Mouse (Mus musculus) adipocyte (in vitro differentiated cells): ENCODE measurements around the gene Id2.
A peak's percentile ranks its signal among the peaks of the same experiment; 100 is the strongest.

Experiments used
- DNase-seq: peaks from one replicate; pipeline ENCODE4 v3.0.0-alpha.2; 2016; ENCODE audit warnings: low spot score

The Id2 gene

DNA sequence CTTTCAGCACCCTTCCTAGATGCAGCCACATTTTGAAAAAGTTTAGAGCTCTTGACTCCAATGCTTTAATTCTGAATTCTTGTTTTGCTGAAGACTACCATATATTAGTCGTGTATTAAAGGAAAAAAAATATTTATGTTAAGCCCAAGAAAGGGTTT lies at the start of gene Id2:
Gene Id2, minus strand, starts transcription at position 89 of the 158 bp plus-strand sequence.
- no peak for DNase-seq

DNA sequence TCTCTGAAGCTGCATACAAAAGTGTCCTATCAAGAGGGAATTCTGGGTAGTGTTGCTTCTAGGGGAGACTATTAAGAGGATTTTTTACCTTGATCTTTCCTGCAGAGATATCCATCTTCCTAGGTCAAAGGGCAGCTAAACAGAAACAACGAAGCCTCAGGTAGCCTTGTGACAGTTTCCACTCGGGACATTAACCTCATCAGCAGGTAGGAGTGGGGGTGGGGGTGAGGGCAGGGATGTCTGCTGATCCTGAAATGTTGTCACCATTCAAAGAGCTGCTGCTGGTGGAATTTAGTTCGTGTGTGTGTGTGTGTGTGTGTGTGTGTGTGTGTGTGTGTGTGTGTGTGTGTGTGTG lies 48.4 kb upstream of the Id2 start:
- no peak for DNase-seq

DNA sequence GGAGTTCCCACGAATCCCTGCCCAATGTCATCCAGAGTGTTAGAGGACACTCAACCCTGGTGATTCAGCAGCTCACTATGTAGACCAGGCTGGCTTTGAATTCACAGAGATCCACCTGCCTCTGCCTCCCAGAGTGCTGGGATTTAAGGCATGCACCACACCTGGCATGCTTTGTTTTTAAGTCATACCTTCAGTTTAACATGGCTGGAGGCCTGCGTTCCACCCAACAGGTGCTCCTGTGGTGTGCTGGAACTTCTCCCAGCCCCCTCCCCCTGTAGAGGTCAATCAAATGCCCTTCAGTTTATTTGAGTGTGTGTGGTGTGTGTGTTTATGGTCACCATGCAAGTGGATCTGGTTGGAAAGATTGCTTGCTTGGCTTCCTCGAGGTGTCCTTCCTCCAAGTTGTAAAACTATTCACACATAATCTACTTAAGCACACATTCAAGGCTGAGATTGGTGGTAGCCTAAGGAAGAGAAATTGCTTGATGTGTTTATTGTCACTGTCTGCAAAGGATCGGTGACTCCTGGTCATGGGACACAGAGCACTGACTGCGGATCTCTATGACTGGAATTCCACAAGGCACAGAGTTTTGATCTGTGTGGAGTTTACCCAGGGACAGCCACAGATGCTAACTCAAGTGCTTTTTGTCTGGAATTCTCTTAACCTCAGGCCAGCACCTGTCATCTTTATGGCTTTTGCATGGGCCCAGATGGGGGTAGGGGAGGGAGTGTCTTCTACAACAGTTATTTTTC lies 47.8 kb upstream of the Id2 start:
- no peak for DNase-seq

DNA sequence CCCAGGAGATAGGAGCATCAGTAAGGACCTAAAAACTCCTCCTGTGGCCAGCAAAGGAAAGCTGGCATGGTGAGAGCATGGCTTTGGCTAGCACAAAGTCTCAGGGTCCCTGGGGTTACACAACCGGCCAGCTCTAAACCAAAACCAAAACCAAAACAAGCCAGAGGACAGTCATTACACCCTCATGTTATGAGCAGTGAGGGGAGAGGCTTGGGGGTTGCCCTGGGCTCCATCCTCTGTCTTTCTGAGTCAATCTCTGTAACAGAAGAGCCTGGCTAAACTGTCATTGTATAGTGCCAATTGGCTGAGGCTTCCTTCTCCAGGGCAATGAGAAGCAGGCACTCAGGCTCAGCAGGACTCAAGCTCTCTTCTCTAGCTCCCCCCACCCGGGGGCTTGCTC lies 46.6 kb upstream of the Id2 start:
- DNase-seq, result peak; percentile 13

DNA sequence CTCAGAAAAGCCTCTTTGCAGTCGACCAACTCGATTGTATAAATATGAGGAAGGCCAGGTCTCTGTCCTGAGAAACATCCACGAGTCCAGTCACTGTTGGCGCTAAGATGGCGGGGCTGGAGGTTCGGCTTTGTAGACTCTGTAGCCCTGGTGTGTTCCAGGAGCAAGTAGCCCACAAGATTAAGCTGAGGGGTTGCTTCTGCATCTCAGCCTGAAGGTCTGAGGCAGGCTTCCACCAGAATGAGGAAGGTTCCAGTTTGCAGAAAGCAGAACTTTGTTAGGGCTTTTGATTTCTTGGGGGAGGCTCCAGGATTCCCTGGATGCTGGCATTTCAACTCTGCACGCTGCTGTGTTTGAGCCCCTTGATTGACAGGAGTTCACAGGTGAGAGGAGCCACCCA lies 45.3 kb upstream of the Id2 start:
- no peak for DNase-seq

DNA sequence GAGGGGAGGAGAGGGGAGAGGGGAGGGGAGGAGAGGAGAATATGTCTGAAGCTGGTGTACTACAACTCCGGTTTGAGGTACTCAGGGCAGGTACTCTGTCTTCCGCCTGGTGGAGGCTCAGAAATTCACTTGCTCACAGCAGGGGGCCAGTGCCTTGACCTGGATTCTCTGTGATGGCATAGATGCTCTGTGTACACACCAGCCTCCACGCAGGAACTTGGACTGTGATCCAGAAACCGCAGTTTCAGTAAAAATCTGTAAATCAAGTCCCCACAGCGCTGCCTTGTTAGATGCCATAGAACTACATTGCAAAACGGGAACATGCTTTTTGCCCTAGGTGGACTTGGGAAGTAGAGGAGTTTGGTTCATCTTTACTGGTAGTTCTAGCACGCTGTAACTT lies 44.4 kb upstream of the Id2 start:
- DNase-seq, result no peak

DNA sequence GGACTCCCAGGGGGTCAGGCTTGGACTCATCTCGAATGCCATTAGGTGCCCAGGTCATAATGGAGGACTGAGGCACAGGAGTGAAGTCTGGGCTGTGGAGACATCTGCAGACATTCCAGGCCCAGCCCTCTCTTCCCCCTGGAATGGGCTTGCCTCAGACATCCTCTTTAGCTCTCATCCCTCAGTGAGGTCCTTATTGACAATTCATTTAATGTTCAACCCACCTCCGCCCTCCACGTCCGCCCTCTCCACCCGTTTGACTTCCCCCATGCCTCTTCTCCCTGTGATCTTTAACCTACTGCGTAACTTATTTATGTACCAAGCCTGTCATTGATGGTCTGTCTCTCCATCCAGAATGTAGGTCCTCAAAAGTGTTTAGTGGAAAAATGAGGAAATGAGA lies 43.2 kb upstream of the Id2 start:
- DNase-seq, result no peak

DNA sequence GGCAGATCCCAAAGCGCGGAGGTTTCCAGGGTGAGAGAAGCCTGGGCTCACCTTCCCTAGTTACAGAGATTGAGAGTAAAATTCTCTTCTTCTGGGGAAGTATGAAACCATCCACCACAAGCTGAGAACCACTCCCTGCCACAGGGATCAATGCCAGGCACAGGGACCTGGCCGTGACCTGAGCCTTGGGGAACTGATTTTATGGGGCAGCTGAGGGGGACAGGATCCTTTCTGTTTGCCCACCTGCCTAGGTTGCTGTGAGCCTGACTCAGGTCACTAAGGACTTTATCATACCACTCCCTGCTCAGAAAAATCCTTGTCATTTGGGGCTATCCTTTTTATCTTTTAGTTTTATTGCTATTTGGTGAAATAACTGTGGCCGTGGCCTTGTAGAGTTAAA lies 41.7 kb upstream of the Id2 start:
- DNase-seq, result no peak

DNA sequence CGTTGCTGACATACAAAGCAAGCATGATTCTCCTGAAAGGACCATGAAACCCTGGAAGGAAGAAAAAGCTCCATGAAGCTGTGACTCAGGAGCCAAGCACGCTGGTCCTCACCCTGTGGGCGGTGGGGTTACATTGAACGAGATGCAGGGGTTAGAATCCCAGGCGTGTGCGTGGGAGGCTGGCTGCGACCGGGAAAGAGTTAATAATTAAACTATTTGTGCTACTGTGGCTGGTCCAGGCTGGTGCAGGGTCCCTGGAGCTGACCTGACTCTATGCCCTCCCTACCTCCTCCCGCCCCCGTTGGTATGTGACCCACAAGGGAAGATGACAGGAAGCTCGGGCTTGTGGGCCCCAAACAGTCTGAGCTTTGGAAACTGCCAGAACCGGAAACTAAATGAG lies 35.1 kb upstream of the Id2 start:
- DNase-seq, result no peak

DNA sequence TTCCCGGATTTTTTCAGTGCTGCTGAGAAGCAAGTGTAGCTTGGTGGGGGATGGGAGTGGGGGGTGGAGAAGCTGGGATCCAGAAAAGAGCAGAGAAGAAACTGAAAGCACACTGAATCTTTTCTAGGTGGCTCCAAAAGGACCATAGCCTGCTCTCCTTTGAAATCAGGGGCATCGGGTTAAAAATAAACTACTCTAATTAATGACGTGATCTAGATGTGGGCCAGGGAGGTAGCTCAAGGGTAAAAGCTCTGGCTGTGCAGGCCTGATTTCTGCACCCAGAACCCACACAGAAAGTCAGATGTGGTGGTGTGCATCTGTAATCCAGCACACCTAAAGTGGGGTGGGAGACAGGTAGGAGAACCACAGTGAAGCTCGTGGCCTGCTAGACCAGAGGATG lies 30.7 kb upstream of the Id2 start:
- no peak for DNase-seq

DNA sequence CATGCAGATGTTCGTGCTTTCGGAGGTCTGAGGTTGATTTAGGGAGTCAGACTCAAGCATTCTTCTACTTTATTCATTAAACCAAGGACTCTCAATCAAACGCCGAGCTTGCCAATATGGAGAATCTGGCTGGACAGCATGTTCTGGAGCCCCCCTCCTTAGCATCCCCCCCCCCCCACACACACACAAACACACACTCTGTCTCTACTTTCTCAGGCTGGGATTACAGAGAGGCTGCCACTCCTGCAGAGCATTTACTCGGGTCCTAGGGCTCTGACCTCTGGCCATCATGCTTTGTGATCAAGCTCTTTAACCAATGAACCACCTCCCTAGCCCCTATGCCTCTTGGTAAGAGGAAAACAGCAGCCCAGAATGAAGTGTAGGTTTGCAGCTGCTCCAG lies 29.3 kb upstream of the Id2 start:
- no peak for DNase-seq

DNA sequence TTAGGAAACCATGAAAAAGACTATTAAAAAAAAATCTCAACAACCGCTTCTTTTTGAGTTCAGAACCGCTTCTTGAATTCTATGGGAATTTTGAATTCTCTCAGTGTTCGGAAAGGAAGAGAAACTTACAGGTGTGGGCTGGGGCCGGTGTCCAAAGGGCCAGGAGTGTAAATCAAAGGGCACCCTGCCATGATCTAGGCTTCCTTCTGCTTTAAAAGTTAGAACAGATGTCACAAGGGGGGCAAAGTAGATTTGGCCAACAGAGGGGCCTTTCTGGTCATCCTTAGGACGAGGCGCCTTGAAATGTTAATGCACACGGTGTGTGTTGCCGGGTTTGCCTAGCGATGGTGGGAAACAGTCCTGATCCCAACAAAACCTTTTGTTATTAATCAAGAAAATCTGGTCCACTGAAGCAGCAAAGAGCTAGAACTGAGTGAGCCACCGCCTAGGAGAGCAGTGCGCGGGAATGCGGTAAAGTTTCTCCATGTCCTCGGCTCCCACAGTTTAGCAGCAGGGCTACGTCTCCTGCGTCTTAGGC lies 28.4 kb upstream of the Id2 start:
- DNase-seq, result no peak

DNA sequence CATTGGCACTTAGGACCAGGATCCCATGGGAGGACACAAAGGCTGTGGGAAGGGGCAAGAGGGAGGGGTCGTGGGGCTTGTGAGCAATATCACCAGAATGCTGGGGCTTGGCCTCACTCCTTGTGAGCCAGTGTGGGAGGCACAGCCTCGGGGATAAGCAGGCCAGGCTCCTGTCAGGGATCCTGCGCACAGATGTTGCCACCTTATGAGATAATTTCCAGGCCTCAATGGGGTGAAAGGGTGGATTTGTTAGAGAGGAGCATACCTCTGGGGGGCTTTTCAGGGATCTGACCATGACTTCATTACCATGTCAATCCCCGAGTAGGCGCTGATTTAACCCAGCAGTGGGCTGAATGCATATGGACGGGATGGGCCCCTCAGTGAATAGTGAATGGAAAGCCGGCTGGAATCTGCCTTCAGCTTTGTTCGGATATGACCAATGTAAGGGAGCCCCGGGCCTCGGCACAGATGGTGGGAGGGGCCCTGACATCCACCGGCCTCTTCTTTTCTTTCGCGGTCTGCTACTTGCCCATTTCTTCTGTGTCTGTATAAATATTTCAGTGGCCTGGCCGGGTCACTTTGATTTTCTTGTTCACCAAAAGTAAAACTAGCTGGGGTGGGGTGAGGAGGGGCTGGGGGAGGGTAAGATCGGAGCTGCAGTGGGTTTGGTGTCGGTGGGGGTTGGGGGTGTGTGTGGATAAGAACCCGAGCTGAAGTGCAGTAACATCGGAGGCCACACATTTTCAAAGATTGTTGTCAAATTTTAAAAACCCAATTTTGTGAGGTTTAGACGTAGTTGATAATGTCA lies 27.7 kb upstream of the Id2 start:
- DNase-seq, result no peak

DNA sequence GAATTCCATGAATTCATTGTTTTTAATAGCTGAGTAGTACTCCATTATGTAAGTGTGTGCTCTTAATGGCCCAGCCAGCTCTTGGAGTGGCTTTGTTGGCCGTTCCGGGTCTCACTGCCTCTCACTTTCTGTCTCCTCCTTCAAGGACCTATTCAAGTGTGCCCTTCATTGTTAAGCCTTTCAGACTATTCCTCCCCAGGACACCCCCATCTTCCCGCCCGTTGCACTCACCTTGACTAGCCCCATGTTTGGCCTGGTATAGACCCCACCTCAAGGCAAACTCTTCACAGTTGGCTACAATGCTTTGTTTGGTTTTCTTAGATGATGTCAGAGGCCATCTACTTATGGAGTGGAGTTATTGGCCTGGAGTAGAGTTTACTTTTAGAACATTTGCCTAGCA lies 23.8 kb upstream of the Id2 start:
- no peak for DNase-seq

DNA sequence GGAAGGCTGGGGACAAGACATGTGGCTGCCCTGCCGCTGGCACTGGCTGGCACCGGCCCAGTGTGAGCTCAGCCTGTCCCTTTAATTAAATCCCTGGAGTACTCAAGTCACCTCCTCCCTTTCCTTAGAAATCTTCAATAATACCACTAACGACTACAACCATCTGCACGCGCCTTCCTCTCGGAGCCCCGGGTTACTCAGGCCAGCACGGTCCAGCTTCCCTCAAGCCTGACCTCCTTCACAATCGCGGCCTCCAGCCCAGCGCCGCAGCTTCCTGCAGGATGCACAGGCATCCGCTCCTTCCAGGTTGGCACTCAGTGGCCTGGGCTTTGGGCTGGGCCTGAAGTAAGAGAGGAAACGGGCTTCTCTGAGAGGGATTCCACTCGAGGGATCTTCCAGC lies 22.3 kb upstream of the Id2 start:
- DNase-seq, result no peak

DNA sequence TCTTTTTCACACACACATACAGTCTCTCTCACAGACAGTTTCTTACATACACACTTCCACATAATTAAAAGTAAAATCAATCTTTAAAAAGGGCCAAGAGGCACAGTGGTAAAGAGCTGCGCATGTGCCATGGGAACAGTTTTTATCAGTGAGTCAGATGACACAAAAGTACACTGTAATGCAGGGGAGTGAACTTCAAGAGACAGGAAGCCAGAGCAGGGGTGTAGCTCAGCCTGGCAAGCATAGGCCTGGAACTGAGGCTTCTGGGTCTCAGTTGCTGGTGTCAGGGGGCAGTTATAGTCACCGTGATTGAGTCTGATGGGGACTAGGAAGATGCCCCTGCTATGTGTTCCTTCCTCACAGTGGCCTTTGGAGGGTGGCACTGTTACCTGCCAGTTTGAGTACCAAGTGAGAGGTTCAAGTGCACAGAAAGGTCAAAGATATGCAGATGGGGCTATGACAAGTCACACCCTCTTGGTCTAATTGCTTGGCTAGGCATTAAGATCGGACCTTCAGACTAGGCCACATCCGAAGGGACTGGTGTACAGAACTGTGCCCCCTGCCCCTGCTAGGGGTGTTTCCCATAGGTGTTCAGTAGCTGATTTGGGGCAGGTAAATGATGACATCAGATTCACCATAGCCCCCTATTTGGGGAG lies 21.0 kb upstream of the Id2 start:
- no peak for DNase-seq

DNA sequence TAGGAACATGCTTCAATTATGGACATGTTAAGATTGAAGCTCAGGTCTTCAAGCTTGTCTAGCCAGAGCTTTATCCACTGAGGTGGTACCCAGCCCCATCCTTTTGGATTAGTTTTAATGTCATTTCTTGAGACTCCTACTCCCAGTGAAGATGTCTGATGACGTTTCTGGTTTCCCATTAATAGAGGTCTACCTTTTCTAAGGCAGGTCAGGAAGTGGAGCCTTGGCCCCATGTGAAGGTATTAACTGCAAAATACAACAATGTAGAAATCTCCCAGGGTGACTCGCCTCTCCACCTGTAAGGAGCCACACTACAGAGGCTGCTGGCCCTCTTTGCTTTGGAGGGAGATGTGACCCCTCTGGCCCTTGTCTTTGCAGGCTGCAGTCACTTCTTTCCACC lies 19.2 kb upstream of the Id2 start:
- no peak for DNase-seq

DNA sequence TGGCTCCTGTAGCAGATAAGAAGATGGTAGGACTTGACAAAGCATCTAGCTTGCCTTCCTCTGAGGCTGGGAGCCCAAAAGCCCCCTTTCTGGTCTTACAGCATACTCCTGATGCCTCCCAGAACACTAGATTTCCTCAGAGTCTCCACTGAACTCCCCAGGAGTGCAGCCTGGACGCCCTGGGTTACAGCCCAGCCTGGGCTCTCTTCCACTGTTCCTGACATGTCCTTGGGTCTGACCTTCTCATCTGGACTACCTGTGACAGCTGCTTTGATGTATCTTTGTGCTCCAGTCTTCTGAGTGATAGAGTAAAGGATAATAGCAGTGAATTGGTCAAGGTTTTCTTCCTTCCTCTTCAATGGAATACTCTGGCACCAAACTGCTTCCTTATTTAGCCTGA lies 17.5 kb upstream of the Id2 start:
- DNase-seq, result no peak

DNA sequence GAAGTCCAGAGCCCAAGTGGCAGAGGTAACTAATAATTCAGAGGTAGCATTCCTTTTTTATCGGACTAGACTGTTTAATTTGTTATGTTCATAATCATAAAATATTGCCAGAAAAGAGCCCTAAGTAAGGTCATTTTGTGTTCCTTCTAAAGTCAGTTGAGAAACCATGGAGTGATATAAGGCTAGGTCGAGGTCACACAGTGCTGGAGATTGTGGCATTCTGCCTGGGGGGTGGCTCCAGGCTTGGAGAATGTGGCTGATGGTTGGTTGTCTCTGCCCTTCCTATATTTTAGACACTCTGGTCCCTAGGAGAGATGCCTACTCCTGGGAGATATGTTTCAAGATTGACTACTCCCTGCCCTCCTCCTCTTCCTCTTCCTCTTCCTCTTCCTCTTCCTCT lies 16.4 kb upstream of the Id2 start:
- no peak for DNase-seq

DNA sequence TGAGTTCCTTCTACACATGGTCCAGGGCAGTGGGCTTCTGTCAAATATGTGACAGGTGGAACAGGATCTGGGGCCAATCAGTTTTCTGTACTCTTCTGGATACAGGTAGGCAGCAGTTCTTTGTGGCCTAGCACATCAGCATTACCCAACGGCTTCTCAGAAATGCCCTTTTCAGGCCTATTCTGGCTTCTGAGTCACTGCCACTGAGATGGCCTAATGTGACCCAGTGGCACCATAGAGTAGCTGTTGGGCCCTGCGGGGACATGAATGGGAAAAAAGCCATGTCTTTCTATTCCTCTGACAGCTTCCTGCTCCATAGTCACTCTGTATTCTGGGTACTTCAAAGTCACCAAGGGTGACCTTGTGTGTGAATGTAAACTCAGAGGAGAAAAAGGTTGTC lies 15.9 kb upstream of the Id2 start:
- DNase-seq, result no peak

DNA sequence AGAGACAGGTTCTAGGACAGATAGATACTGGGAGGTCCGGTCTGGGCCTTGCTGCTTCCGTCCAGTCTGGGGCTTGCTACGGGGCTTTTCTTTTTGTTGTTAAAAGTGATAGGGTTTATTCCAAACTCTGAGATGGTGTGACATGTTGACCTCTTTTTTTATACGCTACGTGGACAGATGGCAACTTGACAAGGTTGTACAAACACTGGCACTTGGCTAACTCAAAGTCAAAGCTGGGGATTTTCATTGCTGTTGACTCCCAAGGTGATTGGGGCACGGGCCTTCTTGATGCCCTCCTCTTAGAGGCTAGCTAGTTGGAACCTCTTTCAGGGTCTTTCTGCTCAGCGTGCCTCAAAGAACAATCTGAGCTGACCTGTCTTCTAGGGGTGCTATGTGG lies 13.7 kb upstream of the Id2 start:
- peak; percentile 48 for DNase-seq

DNA sequence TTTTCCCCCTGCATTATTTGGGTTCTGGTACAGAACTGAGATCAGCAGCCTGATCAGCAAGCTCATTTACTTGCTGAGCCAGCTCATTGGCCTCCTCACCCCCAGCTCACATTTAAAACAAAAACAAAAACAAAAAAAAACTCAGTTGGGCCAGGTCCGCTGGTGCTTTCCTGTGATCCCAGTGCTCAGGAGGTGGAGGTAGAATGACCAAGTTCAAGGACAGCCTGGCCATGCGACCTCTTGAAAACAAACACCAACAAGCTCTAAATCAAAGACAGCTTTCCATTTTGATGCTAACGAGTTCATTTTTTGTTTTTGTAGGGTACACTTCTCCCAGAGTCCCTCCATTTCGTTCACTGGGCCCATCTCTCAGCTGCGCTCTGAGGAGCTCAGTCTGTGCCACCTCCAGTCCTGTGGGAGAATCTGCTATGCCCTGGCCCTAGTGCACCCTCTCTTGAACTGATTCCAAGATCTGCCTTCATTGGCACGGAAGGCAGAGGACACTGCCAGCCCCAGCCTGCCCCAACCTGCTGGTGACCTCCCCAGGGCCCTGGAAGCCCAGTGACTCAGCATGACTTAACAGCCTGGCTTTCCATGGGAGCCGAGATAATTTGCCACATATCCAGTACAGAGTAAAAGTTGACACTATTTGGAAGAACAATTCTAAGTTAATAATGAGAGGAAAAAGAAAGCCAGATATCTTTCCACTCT lies 13.2 kb upstream of the Id2 start:
- DNase-seq, result peak; percentile 90

DNA sequence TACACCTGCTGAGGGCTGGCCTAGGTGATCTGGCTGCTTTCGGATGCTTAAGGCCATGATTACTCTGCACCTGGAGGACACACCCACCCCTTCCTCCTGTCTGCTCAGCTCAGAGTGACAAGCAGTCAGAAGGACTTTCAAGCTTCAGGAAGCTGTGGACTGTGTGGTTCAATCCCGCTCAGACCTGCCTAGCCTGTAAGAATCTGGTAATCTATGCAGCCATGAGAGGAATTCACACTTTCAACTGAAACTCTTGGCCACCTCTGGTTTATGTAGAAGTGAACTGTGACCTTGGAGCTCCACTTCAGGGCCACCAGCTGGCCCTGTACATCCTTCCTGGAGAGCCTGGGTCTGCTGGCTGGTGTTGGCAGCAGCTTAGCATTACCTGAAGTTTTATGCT lies 11.9 kb upstream of the Id2 start:
- DNase-seq, result no peak
